Mouse (Mus musculus) testis, adult 2 months (tissue): ENCODE results near the gene Cpt2. TPM values are rescaled to one million over a fixed set of nuclear protein-coding genes. Genes with fewer than 3 reads are reported as not detected.

ENCODE experiments used
- H3K27ac ChIP-seq: fragments of 200-500 bp; 2 replicates; pipeline ENCODE4 v1.5.1; 2012; ENCODE audit warnings: low read depth, low read length; ENCODE audit not compliant: control insufficient read depth, insufficient read depth
- H3K27me3 ChIP-seq: fragments of 200-500 bp; 2 replicates; pipeline ENCODE4 v1.6.1; 2012; ENCODE audit warnings: mild to moderate bottlenecking, low read length, moderate library complexity; ENCODE audit not compliant: control insufficient read depth, insufficient read depth
- H3K36me3 ChIP-seq: fragments of 200-500 bp; 2 replicates; pipeline ENCODE4 v1.6.1; 2012; ENCODE audit warnings: mild to moderate bottlenecking, low read length; ENCODE audit not compliant: control insufficient read depth, insufficient read depth
- H3K4me1 ChIP-seq: fragments of 200-500 bp; 2 replicates; pipeline ENCODE4 v1.6.1; 2012; ENCODE audit warnings: low read length; ENCODE audit not compliant: control insufficient read depth, insufficient read depth
- H3K4me3 ChIP-seq: fragments of 200-500 bp; 2 replicates; pipeline ENCODE4 v1.5.1; 2012; ENCODE audit warnings: low read depth, mild to moderate bottlenecking, low read length, moderate library complexity, mixed read lengths; ENCODE audit not compliant: control insufficient read depth
- CTCF ChIP-seq: fragments of 200-500 bp; IDR thresholded peaks from 2 replicates; pipeline ENCODE4 v1.5.1; 2012; ENCODE audit warnings: low read depth, mild to moderate bottlenecking, inconsistent platforms, low read length, moderate library complexity; ENCODE audit not compliant: control insufficient read depth, insufficient read depth, insufficient replicate concordance
- POLR2A ChIP-seq: fragments of 200-500 bp; IDR thresholded peaks from 2 replicates; pipeline ENCODE4 v1.6.1; 2012; ENCODE audit warnings: low read depth, mild to moderate bottlenecking, inconsistent platforms, low read length, moderate library complexity; ENCODE audit not compliant: control insufficient read depth
- polyA plus RNA-seq: library from polyadenylated mRNA; depleted of rRNA; stranded (reverse); fragments of >200 nt; gene quantifications from 2 replicates; pipeline ENCODE4 v1.2.3, GENCODE M21; 2012; rRNA removed

Cpt2 gene
- polyA plus RNA-seq, 1 experiment, result 44.1 TPM

- peak overlapping the region; percentile 88 for H3K27ac ChIP-seq
- no peaks in the 10 kb centered on the region; the same call in 1 of the 2 replicates for H3K36me3 ChIP-seq
- peaks cover 5% of the 10 kb centered on the region for H3K4me1 ChIP-seq
- H3K4me3 ChIP-seq, result peak overlapping the region; percentile 88
- TF ChIP-seq CTCF (no peak), POLR2A (no peak)
- H3K27me3 ChIP-seq, result no peaks in the 10 kb centered on the region
These were observed 34.1 kb downstream of the Cpt2 start for GRCm38 (mm10) chr4:107889385-107889730.

- no peaks in the 10 kb centered on the region; the same call in 1 of the 2 replicates for H3K36me3 ChIP-seq
These were observed 37.0 kb downstream of the Cpt2 start for GRCm38 (mm10) chr4:107886371-107886770.

GRCm38 (mm10) chr4:107881631-107882030, 41.8 kb downstream of the Cpt2 start:
- peaks cover 4% of the 10 kb centered on the region; the same call in 1 of the 2 replicates for H3K4me1 ChIP-seq
- H3K36me3 ChIP-seq, result no peaks in the 10 kb centered on the region; the same call in 1 of the 2 replicates
- no peak for TF ChIP-seq POLR2A
- TF ChIP-seq CTCF, result no peak
- no peak overlapping the region for H3K27ac ChIP-seq
- H3K4me3 ChIP-seq, result no peak overlapping the region
- H3K27me3 ChIP-seq, result no peaks in the 10 kb centered on the region

More at GRCm38 (mm10) chr4:107886371-107886770, 37.0 kb downstream of the Cpt2 start:
- no peak overlapping the region for H3K27ac ChIP-seq
- no peaks in the 10 kb centered on the region for H3K27me3 ChIP-seq
- H3K4me1 ChIP-seq, result peaks cover 5% of the 10 kb centered on the region
- no peak overlapping the region for H3K4me3 ChIP-seq
- TF ChIP-seq CTCF, result no peak
- no peak for TF ChIP-seq POLR2A

DNA sequence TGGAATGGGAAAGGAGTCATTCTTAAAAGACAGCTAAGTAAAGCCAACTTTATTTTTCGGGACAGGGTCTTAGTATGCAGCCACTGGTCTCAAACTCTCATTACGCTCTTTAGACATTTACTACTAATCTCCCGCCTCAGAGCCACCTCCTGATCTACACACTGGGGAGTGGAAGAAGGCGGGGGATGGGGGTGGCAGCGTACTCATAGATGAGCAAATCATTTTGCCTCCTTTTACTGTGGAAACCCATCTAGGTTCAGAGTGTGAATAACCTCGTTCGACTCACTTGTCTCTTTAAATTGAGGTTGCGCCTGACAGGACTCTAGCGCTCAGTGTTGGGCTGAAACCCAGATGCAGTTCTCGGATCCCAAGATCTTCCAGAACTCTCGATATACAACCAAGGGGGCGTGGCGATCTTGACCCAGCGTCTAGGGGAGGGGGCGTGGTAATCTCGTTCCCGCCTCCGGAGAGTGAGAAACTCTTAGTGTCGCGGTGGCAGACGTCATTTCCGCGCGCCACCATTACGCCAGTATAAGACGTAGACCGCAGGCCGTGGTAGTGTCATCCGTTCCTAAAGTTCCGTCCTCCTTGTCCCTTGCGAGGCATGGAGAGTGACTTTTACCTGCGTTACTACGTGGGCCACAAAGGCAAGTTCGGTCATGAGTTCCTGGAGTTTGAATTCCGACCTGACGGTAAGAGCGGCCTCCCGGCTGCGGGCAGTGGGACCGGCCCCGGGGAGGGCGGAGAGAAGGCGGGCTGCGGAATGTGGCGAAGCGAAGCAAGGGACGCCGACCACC, 44.0 kb downstream of the Cpt2 start, which contains the start of gene Magoh:
TSS of gene Magoh (plus strand) at position 502 of the 797 bp plus-strand sequence.
- no peak for TF ChIP-seq CTCF
- peak; percentile 98 for TF ChIP-seq POLR2A
- H3K36me3 ChIP-seq, result no peaks in the 10 kb centered on the region; the same call in 1 of the 2 replicates
- H3K27me3 ChIP-seq, result no peaks in the 10 kb centered on the region
- peak within 1 kb of the TSS; percentile 99 for H3K4me3 ChIP-seq
- peak within 1 kb of the TSS; percentile 87 for H3K27ac ChIP-seq
- H3K4me1 ChIP-seq, result peaks cover 4% of the 10 kb centered on the region; the same call in 1 of the 2 replicates

DNA sequence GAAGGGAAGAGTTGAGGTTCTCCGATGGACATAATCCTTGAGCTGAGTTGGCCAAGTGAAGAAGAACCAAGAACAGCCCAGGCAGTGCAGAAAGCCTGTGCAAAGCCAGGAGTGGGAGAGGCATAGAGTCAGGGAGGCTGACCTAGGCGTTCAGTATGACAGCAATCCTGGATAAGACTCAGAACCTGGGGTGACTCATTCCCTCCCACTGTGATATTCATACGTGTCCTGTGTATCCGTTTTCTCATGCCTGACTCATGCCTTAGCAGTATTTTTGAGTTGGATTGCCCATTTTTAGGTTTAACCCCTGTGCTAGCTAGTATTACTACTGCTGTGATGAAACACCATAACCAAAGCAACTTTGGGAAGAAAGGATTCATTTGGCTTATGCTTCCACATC, 58.5 kb downstream of the Cpt2 start:
- Histone ChIP-seq H3K4me1 (0 out of 2 replicates have a peak, but pooled peaks cover 2% of the 10 kb centered on the region), H3K36me3 (no peaks in the 10 kb centered on the region), H3K27ac (no peak overlapping the region), H3K4me3 (no peak overlapping the region), H3K27me3 (no peaks in the 10 kb centered on the region)
- TF ChIP-seq POLR2A (no peak), CTCF (no peak)

DNA sequence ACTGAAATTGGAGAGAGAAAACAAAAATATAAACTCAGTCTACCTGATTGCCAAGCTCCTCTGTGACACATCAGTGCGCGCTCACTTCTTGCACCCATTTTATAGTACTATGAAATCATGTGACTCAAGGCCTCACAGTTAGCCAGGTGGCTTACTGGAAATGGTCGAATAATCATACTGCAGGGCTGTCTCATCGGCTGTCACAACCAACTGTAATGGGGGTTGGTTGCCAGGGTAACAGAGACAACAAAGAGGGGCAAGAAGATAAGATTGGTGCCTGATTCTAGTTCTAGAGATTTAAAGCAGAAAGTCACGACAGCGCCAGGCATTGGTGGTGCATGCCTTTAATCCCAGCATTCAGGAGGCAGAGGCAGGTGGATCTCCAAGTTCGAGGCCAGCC, 64.4 kb downstream of the Cpt2 start:
- Histone ChIP-seq H3K4me1 (no peaks in the 10 kb centered on the region), H3K4me3 (no peak overlapping the region), H3K27me3 (no peaks in the 10 kb centered on the region), H3K27ac (no peak overlapping the region), H3K36me3 (no peaks in the 10 kb centered on the region)
- TF ChIP-seq POLR2A, result no peak
- no peak for TF ChIP-seq CTCF

- no peaks in the 10 kb centered on the region for H3K36me3 ChIP-seq
These were observed 66.3 kb downstream of the Cpt2 start for GRCm38 (mm10) chr4:107856958-107857686.

More at GRCm38 (mm10) chr4:107856958-107857686, 66.3 kb downstream of the Cpt2 start:
- no peak overlapping the region for H3K4me3 ChIP-seq
- H3K27ac ChIP-seq, result no peak overlapping the region
- H3K4me1 ChIP-seq, result no peaks in the 10 kb centered on the region
- TF ChIP-seq POLR2A, result no peak
- no peak for TF ChIP-seq CTCF
- H3K27me3 ChIP-seq, result no peaks in the 10 kb centered on the region

Other genes with a start within 250 kb of the Cpt2 start
- 921 and 1,095 TPM in 2 replicates for gene Dmrtb1, start 239.4 kb downstream of the Cpt2 start, polyA plus RNA-seq
- gene Lrp8, start 121.3 kb downstream of the Cpt2 start, polyA plus RNA-seq, result 87.5 and 89.2 TPM in 2 replicates
- gene Magoh, start 43.9 kb downstream of the Cpt2 start, polyA plus RNA-seq, result 27.1 and 28.4 TPM in 2 replicates
- gene 0610037L13Rik, start 33.8 kb downstream of the Cpt2 start, polyA plus RNA-seq, result 63.4 and 77.6 TPM in 2 replicates
- 2.2 and 2.9 TPM in 2 replicates for gene Slc1a7, start 44.7 kb upstream of the Cpt2 start, polyA plus RNA-seq
- gene Podn, start 172.8 kb upstream of the Cpt2 start, polyA plus RNA-seq, result 1.5 and 2.2 TPM in 2 replicates
- 19.3 and 25.9 TPM in 2 replicates for gene Scp2, start 221.4 kb upstream of the Cpt2 start, polyA plus RNA-seq
- gene Echdc2, start 241.8 kb upstream of the Cpt2 start, polyA plus RNA-seq, result 4.6 and 6.7 TPM in 2 replicates